Mouse (Mus musculus) forebrain, embryonic 15.5 days (tissue): ENCODE results near the gene Sptlc2. TPM values are rescaled to one million over a fixed set of nuclear protein-coding genes. Genes with fewer than 3 reads are reported as not detected.

Source experiments
- ATAC-seq: fragments of 200-750 bp; cut with Nextera tagmentation; replicated peaks from 2 replicates; pipeline ENCODE4 v1.8.0; 2017; ENCODE audit warnings: mild to moderate bottlenecking, moderate TSS enrichment, moderate library complexity
- H3K27ac ChIP-seq: fragments of 300-500 bp; sonication (generic); replicated peaks from 2 replicates; pipeline ENCODE4 v1.5.1; 2015; ENCODE audit warnings: mild to moderate bottlenecking, inconsistent platforms
- H3K27me3 ChIP-seq: fragments of 300-500 bp; sonication (generic); 2 replicates; pipeline ENCODE4 v1.6.1; 2015; ENCODE audit warnings: inconsistent platforms
- H3K36me3 ChIP-seq: fragments of 300-500 bp; sonication (generic); 2 replicates; pipeline ENCODE4 v1.6.1; 2015; ENCODE audit warnings: mild to moderate bottlenecking, inconsistent platforms
- H3K4me1 ChIP-seq: fragments of 300-500 bp; sonication (generic); 2 replicates; pipeline ENCODE4 v1.6.1; 2015; ENCODE audit warnings: inconsistent platforms
- H3K4me2 ChIP-seq: fragments of 300-500 bp; sonication (generic); replicated peaks from 2 replicates; pipeline ENCODE4 v1.6.1; 2015; ENCODE audit warnings: mild to moderate bottlenecking, inconsistent platforms
- H3K4me3 ChIP-seq: fragments of 300-500 bp; sonication (generic); 2 replicates; pipeline ENCODE4 v1.5.1; 2015; ENCODE audit warnings: mild to moderate bottlenecking, inconsistent platforms
- H3K9ac ChIP-seq: fragments of 300-500 bp; sonication (generic); replicated peaks from 2 replicates; pipeline ENCODE4 v1.6.1; 2015; ENCODE audit warnings: mild to moderate bottlenecking, inconsistent platforms
- H3K9me3 ChIP-seq: fragments of 300-500 bp; sonication (generic); 2 replicates; pipeline ENCODE4 v1.6.1; 2016; ENCODE audit warnings: inconsistent platforms
- WGBS: fragments of 180-500 bp; shearing (Covaris S2); methylation state at CpG from one replicate; pipeline ENCODE4 v1.1.7; 2015; ENCODE audit warnings: mixed read lengths; 5-methylcytosine and 5-hydroxymethylcytosine counted together
- polyA plus RNA-seq: library from polyadenylated mRNA; unstranded; fragments of >200 nt; fragmentation: Nextera tagmentation; extraction: Ambion mirVana; gene quantifications from 2 replicates; pipeline ENCODE4 v1.2.1, GENCODE M21; 2015

Gene Sptlc2
- polyA plus RNA-seq, result 60.8 and 68.3 TPM in 2 replicates

DNA sequence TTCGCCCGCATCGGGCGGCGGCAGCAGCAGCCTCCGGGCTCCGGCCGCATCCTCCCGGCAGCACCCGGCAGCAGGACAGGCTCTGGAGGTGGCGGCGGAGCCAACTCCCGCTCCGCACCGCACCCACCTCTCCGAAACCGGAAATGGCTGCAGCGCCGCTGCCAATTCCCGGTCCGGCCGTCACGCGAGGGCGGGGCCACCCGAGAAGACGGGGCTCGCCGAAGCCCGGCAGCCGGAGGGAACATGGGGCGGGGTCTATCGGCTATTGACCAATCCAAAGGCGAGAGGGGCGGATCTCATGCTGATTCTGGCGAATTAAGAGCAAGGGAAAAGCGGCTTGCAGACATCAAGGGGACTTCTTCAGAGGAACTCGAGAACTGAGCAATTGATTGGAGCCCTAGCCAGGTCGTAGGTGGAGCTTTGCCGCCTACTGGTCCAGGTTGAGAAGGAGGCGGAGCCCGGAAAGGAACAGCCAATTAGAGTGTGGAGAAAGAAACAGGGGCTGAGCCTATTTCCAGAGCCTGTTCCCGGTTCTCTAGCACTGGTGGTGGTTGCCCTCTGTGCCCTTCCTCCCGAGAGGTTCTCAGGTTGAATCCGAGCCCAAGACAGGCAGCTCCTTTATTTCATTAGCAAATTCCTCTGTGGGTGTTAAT, at the start of gene Sptlc2:
TSS of gene Sptlc2 (minus strand) at position 234 of the 653 bp plus-strand sequence.
- under 1% methylated on average over 45 of the region's 45 CpGs for WGBS
- H3K4me3 ChIP-seq, result peak within 1 kb of the TSS; percentile 88
- ATAC-seq, result peak; percentile 99
- H3K9me3 ChIP-seq, result no peaks in the 10 kb centered on the region
- peak within 1 kb of the TSS; percentile 81 for H3K27ac ChIP-seq
- no peaks in the 10 kb centered on the region for H3K27me3 ChIP-seq
- peak within 1 kb of the TSS; percentile 89 for H3K9ac ChIP-seq
- H3K4me1 ChIP-seq, result peaks cover 22% of the 10 kb centered on the region
- H3K4me2 ChIP-seq, result peak within 1 kb of the TSS; percentile 92
- no peaks in the 10 kb centered on the region for H3K36me3 ChIP-seq

DNA sequence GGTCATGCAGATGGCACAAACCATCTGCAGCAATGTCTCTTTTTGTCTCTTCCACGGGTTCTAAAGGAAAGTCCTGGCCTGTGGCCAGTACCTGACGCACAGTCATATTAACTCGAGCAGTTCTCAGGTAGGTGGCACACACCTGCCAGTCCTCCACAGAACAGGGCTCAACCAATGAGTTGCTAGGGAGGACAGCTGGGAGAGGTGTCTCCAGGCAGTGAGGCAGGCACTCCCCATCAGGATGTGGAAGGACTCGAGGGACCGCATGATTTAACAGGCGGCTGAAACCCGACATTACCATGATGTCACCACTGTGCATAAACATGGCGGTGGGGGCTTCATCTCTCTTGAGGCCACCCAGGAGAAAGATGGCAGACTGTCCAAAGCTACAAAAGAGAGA, 40.7 kb upstream of the Sptlc2 start:
- Histone ChIP-seq H3K27ac (no peak overlapping the region), H3K4me3 (no peak overlapping the region), H3K4me2 (no peak overlapping the region), H3K27me3 (no peaks in the 10 kb centered on the region), H3K4me1 (no peaks in the 10 kb centered on the region), H3K9me3 (no peaks in the 10 kb centered on the region), H3K9ac (no peak overlapping the region), H3K36me3 (peaks cover 75% of the 10 kb centered on the region)
- ATAC-seq, result no peak
- WGBS, result 82% methylated on average over 8 of the region's 8 CpGs

DNA sequence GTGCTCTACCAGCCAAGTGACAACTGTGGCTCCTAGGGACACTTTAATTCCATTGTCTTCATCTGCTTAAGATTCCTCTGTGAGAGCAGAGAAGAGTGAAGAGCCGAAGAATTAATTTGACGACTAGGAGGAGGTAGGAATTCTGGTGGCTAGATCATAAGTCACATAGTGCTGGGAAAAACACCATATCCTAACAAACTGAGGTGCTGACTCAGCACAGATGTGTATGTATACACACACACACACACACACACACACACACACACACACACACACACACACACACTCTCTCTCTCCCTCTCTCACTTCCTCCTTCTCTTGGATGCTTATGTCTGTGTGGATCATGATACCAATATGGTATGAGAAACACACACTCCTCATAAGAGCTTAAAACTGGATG, 40.1 kb upstream of the Sptlc2 start:
- H3K4me1 ChIP-seq, result no peaks in the 10 kb centered on the region
- peaks cover 72% of the 10 kb centered on the region for H3K36me3 ChIP-seq
- H3K4me3 ChIP-seq, result no peak overlapping the region
- no peak overlapping the region for H3K4me2 ChIP-seq
- H3K9ac ChIP-seq, result no peak overlapping the region
- ATAC-seq, result no peak
- H3K27me3 ChIP-seq, result no peaks in the 10 kb centered on the region
- no peaks in the 10 kb centered on the region for H3K9me3 ChIP-seq
- no peak overlapping the region for H3K27ac ChIP-seq
- whole genome bisulfite sequencing, result 84% methylated on average over 2 of the region's 2 CpGs

DNA sequence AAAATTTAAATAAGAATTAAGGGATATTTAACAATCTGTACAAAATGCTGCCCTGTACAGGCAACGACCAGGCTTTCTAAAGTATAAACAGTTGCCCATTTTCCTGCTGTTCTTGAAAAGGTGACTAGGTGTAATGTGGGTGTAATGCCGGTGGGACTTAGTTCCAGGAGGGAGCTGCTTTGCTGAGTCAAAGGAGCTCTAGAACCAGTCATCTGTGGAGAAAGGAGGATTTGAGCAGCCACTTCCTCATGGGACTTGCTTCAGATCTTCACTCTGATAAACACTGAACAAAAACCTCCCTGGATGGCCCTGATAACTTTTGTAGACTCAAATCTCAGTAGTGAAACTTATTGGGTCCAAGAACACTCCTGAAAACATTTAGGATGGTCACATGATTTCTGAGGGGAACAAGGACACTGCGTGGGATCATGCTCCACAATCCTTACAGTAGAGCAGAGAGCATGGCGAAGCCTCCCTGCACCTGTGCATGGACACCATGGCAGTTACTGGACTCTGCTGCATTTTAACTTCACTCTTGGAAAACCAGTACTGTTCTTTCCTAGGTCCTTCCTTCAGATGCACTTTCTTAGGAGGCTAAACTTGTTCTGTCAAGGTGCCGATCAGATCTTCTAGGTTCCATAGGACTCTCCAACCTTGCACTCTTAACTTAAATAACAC, 38.3 kb upstream of the Sptlc2 start:
- no peaks in the 10 kb centered on the region for H3K9me3 ChIP-seq
- no peak overlapping the region for H3K4me3 ChIP-seq
- H3K4me1 ChIP-seq, result no peaks in the 10 kb centered on the region
- H3K27ac ChIP-seq, result no peak overlapping the region
- H3K36me3 ChIP-seq, result peaks cover 61% of the 10 kb centered on the region
- no peak for ATAC-seq
- no peak overlapping the region for H3K9ac ChIP-seq
- H3K27me3 ChIP-seq, result no peaks in the 10 kb centered on the region
- no peak overlapping the region for H3K4me2 ChIP-seq
- 92% methylated on average over 5 of the region's 5 CpGs for WGBS

DNA sequence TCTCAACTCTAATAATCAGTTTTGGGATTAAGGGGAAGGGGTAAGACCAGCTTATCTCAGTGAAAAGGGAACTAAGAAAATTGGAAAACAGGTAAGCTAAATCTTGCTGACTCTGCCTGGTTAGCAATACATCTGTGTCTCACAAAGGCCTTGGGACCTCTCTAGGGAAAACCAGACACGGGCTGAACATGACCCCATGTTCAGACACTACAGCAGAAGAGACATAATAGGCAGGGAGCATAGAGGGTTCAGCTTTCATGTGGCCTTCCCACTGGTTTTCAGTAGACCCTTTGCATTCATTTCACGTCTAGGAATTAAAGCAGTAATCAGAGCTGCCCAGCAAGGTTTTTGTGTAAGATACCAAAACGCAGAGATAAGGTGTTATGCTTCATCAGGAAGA, 36.4 kb upstream of the Sptlc2 start:
- ATAC-seq, result no peak

DNA sequence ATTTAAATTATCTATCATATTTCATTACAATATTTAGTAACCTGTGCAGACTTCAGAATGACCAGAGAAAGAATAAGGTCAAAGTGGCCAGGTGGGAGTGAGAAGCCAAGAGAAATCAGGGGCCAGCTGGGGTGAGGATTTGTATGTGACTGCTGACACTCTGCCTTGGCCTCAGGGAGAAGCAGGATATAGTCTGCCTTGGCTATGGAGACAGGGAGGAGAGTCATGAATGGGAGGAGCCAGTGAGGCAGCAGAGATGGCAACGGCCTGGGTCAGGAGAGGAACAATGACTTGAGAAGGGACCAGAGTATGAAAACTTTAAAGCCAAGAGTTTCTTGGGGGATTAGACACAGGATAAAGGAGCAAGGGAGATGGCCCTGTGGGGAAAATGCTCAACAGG, 35.5 kb upstream of the Sptlc2 start:
- peaks cover 35% of the 10 kb centered on the region for H3K36me3 ChIP-seq

More for the DNA sequence above, 36.4 kb upstream of the Sptlc2 start:
- peaks cover 43% of the 10 kb centered on the region for H3K36me3 ChIP-seq
- WGBS, result 34% methylated on average over 3 of the region's 3 CpGs
- no peak overlapping the region for H3K27ac ChIP-seq
- no peaks in the 10 kb centered on the region for H3K4me1 ChIP-seq
- no peaks in the 10 kb centered on the region for H3K9me3 ChIP-seq
- no peak overlapping the region for H3K4me3 ChIP-seq
- no peaks in the 10 kb centered on the region for H3K27me3 ChIP-seq
- no peak overlapping the region for H3K4me2 ChIP-seq
- H3K9ac ChIP-seq, result no peak overlapping the region

DNA sequence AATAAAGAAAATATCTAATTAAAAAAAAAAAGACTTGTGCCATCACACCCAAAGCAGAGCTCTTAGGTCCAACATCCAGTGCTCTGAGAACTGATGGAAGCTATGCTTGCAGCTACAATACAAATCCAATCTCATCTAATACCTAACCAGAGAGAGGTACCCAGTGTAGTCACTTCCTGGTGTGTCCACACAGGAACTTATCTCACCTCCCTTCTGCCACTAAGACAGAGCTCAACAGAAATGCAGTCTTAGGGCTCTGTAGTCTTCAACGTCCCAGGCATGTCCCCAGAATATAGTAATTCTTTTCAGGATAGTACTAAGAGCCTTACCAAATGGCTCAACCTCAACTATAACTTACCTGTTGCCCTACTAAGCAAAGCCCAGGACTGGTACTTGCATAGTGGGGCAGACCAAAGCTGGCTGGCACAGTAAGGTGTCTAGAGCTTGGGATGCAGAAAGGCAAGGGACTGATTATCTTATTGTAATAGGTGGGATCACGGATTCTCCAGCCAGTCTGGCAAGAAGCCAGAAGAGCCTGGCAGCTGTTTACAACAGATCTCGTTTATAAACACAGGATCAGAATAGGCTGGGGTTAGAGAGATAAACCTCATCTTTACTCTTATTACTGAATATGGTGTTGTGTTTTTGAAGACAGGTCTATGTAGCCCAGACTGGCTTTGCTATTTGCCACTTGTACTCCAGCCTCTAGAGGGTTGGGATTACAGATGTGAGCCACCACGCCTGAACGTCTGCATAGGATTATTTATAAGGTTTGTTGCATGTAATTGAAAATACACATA, 33.8 kb upstream of the Sptlc2 start:
- no peak overlapping the region for H3K4me2 ChIP-seq
- H3K36me3 ChIP-seq, result peaks cover 18% of the 10 kb centered on the region
- H3K4me1 ChIP-seq, result peaks cover 8% of the 10 kb centered on the region
- WGBS, result 60% methylated on average over 5 of the region's 5 CpGs
- no peaks in the 10 kb centered on the region for H3K9me3 ChIP-seq
- no peak for ATAC-seq
- no peaks in the 10 kb centered on the region for H3K27me3 ChIP-seq
- H3K27ac ChIP-seq, result no peak overlapping the region
- no peak overlapping the region for H3K4me3 ChIP-seq
- no peak overlapping the region for H3K9ac ChIP-seq

More for the DNA sequence above, 35.5 kb upstream of the Sptlc2 start:
- no peak for ATAC-seq
- H3K4me3 ChIP-seq, result no peak overlapping the region
- no peaks in the 10 kb centered on the region for H3K9me3 ChIP-seq
- H3K27me3 ChIP-seq, result no peaks in the 10 kb centered on the region
- no peak overlapping the region for H3K9ac ChIP-seq
- H3K4me1 ChIP-seq, result peaks cover 7% of the 10 kb centered on the region
- no peak overlapping the region for H3K4me2 ChIP-seq
- H3K27ac ChIP-seq, result no peak overlapping the region
- WGBS, result 25% methylated on average over 1 of the region's 1 CpGs

DNA sequence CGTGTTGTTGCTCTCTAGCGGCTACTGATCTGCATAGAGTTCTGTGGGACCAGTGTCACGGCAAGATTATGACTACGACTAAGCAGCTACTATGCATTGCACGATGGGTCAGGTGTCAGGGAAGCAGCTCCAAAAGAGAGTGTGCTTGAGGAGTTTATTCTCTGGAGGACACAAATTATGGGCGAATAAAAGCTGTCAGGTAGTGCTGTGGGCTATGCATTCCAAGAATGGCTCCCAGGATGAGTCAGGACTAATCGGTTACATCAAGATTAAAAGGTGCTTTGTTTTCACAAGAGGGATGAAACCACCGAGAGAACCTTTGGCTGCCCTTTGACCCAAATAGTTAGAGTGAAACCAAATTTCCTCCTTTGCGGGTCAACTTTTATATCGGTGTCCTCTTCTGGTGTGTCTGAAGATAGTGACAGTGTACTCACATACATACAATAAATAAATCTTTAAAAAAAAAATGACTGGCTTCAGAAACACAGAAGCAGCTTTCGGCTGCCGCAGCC, 31.9 kb upstream of the Sptlc2 start:
- Histone ChIP-seq H3K36me3 (peaks cover 11% of the 10 kb centered on the region), H3K4me3 (no peak overlapping the region), H3K4me2 (no peak overlapping the region), H3K27ac (no peak overlapping the region), H3K4me1 (peaks cover 8% of the 10 kb centered on the region), H3K9me3 (no peaks in the 10 kb centered on the region), H3K9ac (no peak overlapping the region), H3K27me3 (no peaks in the 10 kb centered on the region)
- 78% methylated on average over 12 of the region's 12 CpGs for WGBS
- ATAC-seq, result no peak

DNA sequence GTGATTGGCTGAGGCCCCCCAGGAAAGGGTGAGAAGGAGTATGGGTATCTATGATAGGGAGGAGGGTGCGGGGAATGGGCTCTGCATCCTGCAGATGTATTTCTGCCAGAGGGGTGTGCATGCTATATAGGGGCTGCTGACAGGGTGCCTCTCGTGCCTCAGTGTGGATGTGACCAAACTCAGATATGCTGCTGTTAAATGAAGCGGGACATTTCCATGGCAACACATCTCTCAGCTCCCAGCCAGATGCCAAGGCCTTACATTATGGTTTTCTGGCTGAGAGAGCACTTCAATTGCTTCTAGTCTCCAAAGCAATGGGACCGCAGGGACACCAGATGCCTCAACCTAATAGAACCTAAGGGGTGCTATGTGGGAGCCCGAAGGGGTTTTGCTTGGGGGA, 30.8 kb upstream of the Sptlc2 start:
- no peak overlapping the region for H3K9ac ChIP-seq
- no peaks in the 10 kb centered on the region for H3K27me3 ChIP-seq
- ATAC-seq, result peak; percentile 83
- no peaks in the 10 kb centered on the region for H3K9me3 ChIP-seq
- H3K4me2 ChIP-seq, result no peak overlapping the region
- H3K4me1 ChIP-seq, result peaks cover 8% of the 10 kb centered on the region
- 31% methylated on average over 5 of the region's 5 CpGs for WGBS
- H3K27ac ChIP-seq, result peak overlapping the region; percentile 65
- peaks cover 9% of the 10 kb centered on the region for H3K36me3 ChIP-seq
- no peak overlapping the region for H3K4me3 ChIP-seq

DNA sequence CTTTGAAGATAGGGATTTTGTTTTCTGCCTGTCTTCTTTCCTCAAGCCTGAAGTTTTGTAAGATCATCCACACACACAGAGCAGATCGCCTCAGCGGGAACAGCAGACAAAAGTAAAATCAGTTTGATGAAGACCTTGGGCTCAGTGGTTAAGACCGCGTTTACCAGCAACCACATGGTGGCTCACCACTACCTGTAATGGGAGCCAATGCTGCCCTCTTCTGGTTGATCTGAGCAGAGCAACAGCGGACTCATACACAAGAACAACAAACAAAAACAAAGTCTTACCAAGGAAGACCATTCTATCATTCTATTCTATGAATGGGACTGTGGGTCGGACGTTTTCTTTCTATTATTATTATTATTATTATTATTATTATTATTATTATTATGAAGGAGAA, 28.5 kb upstream of the Sptlc2 start:
- ATAC-seq, result no peak
- 37% methylated on average over 7 of the region's 7 CpGs for WGBS
- Histone ChIP-seq H3K9me3 (no peaks in the 10 kb centered on the region), H3K4me1 (peaks cover 8% of the 10 kb centered on the region), H3K4me3 (no peak overlapping the region), H3K27me3 (no peaks in the 10 kb centered on the region), H3K36me3 (no peaks in the 10 kb centered on the region), H3K27ac (no peak overlapping the region), H3K9ac (no peak overlapping the region), H3K4me2 (no peak overlapping the region)

DNA sequence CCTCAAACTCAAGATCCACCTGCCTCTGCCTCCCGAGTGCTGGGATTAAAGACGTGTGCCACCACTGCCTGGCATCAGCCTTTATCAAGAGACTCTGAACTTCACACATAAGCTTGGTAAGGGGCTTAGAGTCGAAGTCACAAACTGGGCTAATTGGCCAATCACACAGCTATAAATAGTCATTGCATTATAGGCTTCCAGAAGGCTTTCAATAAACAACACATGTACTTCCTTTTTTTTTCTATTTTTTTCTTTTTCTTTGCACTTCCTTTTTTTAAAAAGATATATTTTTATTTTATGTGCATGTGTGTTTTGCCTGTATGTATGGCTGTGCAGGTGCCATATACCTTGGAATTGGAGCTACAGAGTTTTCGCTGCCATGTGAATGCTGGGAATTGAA, 27.2 kb upstream of the Sptlc2 start:
- Histone ChIP-seq H3K4me3 (no peak overlapping the region), H3K36me3 (no peaks in the 10 kb centered on the region), H3K4me2 (no peak overlapping the region), H3K9me3 (no peaks in the 10 kb centered on the region), H3K4me1 (peaks cover 8% of the 10 kb centered on the region), H3K9ac (no peak overlapping the region), H3K27me3 (no peaks in the 10 kb centered on the region), H3K27ac (no peak overlapping the region)
- ATAC-seq, result no peak
- WGBS, result 78% methylated on average over 4 of the region's 4 CpGs

DNA sequence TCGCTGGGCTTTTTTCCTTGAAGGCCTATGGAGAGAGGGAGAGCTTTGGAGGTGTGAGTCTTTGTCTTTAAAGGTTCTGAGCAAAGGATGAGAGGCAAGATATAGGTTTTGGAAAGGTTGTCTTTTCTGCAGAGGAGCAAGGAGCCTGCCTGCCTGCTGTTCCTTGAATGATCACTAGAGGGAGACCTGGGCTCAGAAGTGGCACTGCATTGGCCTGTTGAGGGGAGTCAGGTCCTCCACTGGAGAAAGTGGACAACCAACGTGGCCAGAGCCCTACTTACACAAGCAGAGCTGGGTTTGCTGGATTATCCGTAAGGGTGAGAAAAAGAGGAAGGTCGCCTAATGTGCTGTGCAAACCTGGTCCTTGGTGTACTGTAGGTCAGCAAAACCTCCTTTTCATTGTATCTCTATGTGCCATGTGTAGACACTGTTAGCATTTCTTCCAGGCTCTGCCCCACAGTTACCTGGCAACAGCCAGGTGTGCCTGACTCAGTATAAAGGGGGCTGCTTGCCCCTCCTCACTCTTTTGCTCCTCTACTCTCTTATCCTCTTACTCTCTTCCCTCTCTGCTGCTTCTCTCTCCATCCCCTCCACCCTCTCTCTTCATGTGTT, 25.1 kb upstream of the Sptlc2 start:
- no peaks in the 10 kb centered on the region for H3K9me3 ChIP-seq
- WGBS, result 20% methylated on average over 4 of the region's 4 CpGs
- H3K9ac ChIP-seq, result no peak overlapping the region
- H3K4me2 ChIP-seq, result no peak overlapping the region
- no peak overlapping the region for H3K27ac ChIP-seq
- no peak overlapping the region for H3K4me3 ChIP-seq
- no peaks in the 10 kb centered on the region for H3K4me1 ChIP-seq
- no peaks in the 10 kb centered on the region for H3K27me3 ChIP-seq
- no peaks in the 10 kb centered on the region for H3K36me3 ChIP-seq
- peak; percentile 70; the same call in 1 of the 2 replicates for ATAC-seq
